Mouse (Mus musculus) layer of hippocampus, postnatal 10 days (tissue): ENCODE results near the gene Csad. TPM values are rescaled to one million over a fixed set of nuclear protein-coding genes. Genes with fewer than 3 reads are reported as not detected.

Experiments
- DNase-seq, 2 experiments: peaks; one replicate each; pipeline ENCODE4 v3.0.0; 2021; ENCODE audit warnings: low spot score in 2 of 2
- total RNA-seq, 2 experiments: library from RNA; stranded (reverse); gene quantifications; 2 replicates each; pipeline ENCODE4 v1.2.3; 2021

Csad gene
- total RNA-seq, 2 experiments from 2014 or later: 33.0 to 38.7 TPM

DNA sequence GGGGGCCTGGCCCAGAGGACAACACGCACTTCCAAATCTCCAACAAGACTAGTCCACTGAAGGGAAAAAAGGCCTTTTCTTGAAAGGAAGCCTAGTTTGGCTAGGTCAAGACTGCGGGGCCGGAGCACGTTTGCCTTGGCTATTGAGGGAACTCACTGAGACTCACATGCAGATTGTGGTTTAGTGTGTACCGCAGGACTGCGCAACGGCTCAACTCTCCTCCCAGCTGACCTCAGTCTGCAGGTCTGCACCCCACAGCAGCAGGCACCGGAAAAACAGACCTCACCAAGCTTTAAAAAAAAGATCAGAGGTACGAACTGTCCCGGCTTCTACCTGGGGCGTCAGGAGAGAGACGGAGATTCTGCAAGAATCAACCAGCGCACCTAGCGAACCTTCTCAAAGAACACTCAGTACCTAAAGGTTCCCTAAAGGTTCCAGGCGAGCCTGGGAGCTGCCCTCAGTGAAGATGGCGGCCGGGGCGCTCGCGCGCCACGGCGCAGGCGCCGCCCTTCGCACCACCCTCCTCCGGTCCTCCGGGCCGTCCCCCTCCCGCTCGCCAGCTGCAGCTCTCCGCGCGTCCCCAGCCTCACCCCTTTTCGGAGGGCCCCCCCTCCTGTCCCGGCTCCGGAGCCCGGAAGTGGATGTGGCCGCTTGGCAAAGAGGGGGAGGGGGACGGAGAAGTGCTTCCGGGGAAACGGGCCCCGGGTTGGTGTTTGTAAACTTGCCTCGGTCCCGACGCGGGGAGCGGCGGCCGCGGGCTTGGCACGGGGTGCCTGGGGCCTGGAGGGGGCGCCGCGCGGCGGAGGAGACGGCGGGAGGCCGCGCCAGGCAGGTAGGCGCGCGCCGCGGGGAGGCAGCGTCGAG lies 1.3 kb downstream of the Csad start, which contains the start of gene Zfp740:
Gene Zfp740, plus strand, starts transcription at position 279 of the 864 bp plus-strand sequence.
- peak; percentile 89 to 95 for DNase-seq

DNA sequence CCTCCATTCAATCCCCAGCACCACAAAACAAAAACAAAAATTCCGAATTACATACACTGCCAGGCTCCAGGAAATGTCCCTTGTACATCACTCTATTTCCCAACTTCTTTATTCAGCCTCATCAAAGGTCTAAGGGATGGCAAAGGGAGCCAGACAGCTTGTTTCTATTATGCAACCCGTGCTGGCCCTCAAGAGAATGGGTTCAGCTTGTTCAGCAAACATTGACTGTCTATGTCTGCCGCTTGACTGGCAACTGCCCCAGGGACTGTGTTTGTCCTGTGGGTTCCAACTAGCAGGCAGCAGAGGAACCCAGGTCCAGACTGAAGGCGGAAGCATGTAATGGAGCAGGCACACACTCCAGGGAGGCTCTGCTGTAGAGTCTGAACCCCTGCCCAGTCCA lies 5.7 kb downstream of the Csad start:
- no peak for DNase-seq

DNA sequence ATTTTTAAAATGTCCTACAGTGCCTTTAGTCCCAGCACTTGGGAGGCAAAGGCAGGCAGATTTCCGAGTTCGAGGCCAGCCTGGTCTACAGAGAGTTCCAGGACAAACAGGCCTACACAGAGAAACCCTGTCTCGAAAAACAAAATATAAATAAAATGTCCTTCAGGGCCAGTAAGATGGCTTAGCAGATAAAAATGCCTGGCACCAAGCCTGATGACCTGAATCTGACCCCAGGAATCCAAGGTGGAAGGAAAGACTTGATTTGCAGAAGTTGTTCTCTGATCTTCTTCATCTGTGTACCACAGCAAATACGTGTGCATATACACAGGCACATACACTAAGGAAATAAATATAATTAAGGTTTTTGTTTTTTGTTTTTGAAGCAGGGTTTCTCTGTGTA lies 9.2 kb downstream of the Csad start:
- DNase-seq: no peak

DNA sequence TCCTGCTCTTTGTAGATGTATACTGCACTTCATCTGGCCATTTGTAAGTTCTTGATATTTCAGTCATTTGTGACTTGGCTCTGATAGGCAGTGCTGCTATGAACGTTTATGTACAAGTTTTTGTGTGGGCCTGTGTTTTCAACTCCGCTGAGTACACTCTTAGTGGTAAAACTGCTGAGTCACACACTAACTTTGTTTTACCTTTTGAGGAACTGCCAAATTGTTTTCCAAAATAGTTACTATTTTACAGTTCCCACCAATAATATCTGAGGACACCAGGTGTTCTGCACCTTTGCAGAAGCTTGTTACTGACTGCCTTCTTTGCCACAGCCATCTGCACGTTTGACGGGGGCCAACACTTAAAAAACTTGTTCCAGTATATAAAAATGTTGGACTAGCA lies 10.1 kb downstream of the Csad start:
- no peak for DNase-seq

DNA sequence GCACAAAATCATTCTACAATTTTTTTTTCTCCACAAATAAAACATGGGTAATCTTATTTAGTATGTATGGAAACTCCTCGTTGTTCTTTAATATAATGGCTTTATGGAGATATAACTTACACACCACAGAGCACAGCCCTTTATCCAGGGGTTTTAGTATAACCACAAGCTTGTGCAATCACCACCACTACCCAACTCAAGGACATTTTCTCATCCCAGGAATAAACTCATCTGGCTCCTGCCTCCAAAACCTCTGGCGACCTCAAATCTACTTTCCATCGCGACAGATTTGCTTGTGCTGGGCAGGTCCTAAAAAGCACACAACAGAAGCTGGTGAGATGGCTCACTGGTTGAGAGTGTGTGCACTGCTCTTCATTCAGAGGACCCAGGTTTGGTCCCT lies 10.9 kb downstream of the Csad start:
- DNase-seq: no peak

DNA sequence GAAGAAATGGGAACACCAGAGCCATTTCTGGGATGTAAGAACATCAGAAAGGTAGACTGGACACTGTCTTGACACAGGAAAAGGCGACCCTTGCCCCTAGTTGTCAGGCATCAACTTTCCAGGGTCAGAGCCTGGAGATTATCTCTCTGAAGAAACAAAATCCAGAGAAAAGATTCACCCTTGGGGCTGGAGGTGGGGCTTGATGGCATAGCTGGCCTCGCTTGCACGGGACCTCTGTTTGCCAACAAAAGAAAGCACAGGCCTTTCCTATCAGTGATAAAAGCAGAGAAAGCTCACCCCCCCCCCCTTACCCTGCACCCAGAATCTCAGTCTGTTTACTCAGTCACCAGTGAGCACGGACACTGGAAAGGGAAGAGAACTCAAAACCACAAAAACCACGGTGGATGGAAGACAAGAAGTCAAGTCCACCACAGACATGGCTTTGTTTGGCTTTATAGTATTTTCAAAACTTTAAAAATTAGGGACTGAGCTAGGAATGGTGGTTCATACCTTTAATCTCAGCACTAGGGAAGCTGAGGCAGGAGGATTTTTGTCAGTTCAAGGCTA lies 11.6 kb downstream of the Csad start:
- DNase-seq: no peak

DNA sequence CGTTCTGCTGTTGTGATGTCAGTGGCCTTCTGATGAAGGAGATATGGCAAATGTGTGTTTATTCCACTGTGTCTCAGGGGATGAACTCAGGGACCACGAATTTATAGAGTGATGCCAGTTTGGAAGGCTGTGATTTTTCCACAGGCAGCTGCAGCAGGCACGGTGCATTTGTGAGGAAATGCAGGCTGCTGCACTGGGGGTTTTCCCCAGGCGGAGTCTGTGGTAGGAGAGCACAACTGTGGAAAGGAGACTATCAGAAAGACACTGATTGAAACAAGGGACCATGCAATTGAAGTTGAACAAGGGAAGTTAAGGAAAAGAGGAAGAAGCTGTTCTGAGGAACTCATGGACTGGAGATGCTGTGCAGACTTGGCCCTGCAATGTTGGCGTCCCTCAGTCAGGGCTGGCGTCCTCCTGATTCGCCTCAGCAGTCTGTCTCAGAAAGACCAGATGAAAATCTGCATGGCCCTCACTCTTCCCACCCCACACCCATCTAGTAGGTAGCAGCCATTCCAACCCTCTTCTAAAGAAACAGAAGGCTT lies 12.2 kb downstream of the Csad start:
- no peak for DNase-seq

DNA sequence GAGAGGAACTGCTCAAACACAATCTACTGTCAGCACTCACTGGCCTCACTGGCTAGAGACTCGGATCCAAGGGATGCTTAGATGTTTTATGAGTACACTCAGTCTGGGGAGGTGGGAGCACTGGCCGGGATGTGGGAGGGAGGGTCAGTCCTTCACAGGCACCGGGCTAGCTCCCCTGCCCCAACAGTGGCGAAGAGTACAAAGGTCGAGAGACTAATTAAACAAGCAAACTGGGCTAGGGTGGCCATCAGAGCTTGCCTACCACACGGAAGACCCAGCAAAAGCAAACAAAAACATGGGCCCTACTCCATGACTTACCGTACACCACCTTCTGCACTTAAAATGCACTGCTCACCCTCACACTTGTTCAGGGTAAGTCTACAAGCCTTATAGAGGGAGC lies 12.8 kb downstream of the Csad start:
- no peak for DNase-seq

DNA sequence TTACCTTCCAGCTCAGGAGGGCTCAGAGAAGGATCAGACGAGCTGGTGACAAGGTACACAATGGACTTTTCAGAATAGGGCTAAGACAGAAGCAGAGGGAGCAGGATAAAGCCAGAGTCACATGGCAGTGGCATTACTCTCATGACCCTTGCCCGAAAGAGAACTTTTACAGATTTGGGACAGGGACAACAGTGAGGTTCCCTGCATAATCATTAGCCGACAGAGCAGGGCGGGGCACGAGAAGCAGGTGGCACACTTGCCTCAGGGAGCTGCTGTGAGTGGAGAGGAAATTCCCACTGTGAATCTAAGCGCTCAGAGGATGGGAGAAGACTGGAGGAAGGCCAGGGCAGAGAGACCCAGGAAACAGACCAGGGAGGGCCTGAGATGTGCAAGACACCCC lies 15.6 kb downstream of the Csad start:
- no peak for DNase-seq

DNA sequence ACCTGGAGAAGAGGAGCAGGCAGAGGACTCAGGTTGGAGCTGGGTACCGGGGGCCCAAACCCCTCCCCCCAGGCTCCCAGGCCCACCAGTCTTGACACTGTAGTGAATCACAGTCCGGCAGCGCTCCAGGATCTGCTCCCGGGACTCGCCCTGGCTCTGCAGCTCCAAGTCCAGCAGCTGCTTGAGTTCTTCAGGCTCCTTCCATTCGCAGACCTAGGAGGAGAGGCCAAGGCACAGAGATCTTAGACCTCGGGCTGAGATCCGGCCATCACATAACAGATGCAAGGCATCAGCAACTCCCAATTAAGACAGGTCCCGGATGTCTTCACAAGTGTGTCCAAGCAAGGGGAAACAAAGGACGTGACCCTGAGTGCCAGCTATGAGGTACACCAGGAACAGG lies 16.4 kb downstream of the Csad start:
- DNase-seq: no peak

DNA sequence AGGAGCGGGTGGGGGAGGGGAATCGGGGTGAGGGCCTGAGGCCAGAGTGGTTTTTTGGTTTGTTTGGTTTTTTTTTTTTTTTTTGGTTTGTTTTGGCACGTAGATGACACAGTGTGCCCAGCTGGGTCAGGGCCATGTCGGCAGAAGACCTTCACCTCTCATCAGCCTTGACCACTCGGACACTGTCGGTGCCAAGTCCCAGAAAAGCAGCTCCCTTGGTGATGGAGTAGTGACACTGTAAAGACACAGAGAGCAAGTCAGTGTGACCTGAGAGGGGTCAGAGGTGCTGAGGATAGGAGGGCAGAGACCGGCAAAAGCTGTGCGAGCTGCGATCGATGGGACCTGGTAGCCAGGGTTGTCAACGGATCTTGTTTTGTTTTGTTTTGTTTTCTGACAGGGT lies 18.3 kb downstream of the Csad start:
- no peak for DNase-seq

DNA sequence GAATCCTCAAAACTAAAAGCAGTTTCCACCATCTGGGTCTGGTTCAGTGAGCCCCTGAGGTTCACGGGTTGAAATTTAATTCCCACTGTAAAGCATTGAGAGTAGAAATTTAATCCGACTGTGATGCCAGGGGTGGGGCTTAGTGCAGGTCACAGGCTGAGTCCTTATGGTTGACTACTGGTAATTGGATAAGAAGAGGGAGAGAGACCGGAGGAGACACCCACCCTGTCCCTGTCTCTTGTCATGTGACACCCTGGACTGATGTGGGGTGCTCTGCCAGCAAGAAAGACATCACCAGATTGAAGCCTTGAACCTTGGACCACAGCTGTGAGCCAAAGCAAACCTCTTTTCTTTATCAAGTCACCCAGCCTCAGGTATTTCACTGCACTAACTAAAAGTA lies 21.4 kb downstream of the Csad start:
- DNase-seq: no peak

DNA sequence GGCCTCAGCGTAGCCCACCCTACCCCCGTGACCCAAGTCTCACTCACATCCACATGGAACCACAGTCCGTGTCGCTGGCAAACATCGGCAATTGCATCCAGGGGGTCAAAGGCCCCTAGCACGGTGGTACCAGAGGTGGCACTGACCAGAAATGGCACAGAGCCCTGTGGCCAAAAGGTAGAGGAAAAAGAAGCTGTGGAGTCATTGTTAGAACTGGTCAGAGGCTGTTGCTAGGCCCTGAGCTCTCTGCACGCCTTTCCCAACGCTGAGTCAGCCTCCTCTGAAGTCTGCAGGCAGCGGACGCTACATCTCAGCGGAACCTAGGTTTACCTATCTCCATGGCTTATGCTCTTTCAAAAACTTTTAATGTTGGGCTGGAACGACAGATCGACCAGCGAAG lies 24.6 kb downstream of the Csad start:
- DNase-seq: no peak

DNA sequence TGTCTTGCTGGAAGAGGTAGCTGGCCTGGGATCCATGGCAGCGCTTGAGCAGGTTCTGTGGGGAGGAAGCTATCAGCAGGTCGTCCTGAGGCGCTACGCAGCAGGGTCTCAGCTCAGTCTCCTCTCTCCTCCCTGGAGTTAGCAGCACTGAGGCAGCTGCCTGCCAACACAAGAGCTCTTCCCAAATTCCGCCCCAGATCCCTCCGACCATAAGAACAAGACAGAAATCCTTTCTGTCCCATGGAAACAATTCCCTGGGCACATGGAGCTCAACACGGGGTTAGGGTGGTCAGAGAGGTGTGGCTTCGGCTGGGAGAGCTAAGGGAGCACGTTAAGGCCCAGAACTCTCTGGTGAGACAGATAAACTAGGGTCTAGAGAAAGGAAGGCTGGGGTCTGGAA lies 25.4 kb downstream of the Csad start:
- no peak for DNase-seq

DNA sequence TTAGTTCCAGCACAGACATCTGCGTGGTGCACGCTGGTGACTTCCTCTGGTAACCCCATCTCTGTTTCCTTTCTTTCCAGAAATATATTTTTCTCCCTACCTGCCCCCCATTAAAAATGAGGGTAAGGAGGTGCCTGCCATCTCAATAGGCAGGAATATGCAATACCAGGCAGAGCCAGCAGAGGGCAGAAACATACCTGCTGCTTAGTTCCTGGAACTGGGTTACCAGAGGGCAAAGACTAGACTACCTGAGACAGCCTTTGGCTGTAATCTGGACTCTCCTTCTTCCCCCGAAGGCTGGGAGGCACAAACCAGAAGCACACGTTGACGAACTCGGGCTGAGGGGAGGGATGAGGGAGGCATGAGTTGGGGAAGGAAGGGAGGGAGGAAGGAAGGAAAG lies 26.2 kb downstream of the Csad start:
- peak; percentile 83 for DNase-seq

DNA sequence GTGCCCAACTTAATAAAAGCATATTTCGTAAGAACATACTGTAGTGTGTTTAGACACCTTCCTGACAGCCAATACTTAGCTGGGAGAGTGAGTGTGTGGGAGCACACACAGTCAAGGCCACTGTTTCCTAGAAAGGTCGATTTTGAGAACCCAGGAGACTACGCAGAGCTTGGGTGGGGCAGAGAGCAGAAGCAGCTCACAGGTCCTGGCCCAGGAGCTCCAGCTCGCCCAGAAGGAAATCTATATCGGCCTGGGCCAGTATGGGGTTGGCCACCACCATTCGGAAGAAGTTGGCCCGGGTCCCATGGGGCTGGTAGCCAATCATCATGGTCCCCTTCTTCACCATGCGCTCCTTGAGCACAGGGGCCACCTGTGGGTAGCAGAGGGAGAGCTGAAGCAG lies 27.1 kb downstream of the Csad start:
- no peak for DNase-seq

DNA sequence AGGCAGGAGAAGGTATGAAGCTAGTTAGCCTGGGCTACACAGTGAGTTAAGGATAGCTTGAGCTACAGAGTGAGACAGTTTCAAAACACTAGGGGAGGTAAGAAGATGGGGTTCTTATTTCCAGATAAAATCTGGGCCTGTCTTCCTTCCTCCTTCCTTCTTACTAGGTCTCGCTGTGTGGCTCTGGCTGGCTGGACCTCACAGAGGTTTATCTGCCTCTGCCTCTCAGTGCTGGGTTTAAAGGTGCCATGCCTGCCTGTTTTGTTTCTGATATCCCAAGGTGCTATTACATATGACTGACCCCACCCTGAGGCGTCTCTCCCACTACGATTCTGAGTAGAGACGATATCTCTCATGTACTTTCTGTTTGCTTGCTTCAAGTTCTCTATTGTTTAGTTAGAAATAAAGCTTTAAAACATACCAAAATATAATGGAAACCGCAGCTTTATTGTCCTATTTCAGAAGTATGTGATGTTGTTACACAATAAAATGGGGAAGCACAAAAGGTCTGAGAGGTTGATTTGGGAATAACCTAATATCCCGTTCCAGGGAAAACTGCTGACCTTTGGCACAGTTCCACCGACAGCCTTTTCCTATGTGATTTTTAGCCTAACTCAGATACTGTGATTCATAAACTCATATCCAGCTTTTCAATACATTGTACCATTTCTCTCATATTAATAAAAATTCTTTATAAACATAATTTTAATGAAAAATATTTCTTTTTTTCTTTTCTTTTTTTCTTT lies 27.8 kb downstream of the Csad start:
- DNase-seq: no peak

DNA sequence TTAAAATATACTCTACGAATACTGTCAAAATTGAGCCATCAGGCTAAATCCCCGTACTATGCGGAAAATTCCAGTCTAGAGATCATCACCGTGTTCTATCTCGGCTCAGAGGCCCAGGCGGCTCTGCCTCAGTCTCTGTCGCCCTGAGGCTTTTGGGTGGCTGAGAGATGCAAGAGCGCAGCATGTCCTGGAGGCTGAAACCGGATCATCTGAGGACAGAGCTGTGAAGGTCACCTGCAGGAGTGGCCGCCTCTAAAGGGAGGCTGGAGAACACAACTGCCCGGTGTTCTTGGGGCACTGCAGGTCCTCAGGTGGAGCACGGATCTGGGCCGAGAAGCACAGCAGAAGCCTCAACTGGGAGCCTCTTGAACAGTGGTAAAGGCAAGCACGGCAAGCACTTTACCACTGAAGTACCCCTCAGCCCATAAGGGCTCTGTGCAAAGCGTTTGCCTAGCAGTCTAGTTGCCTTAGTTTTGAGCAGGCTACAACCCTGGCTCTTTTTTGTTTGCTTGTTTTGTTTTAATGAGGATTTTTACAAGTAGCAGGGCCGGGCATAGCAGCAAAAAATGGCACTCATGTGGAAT lies 28.7 kb downstream of the Csad start:
- DNase-seq: no peak

DNA sequence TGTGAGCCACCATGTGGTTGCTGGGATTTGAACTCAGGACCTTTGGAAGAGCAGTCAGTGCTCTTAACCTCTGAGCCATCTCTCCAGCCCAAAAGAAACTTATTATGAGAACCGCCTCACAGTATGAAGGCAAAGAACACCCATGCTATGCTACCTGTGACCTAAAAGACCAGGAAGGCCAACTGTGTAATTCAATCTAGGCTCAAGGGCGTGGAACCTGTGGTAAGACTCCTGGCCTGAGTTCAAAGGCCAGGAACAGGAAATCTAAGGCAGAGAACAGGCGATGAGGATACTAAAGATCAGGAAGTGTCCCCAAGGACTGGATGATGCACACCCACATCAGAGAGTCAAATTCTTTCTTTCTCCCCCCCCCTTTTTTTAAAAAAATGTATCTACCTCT lies 30.9 kb downstream of the Csad start:
- no peak for DNase-seq

DNA sequence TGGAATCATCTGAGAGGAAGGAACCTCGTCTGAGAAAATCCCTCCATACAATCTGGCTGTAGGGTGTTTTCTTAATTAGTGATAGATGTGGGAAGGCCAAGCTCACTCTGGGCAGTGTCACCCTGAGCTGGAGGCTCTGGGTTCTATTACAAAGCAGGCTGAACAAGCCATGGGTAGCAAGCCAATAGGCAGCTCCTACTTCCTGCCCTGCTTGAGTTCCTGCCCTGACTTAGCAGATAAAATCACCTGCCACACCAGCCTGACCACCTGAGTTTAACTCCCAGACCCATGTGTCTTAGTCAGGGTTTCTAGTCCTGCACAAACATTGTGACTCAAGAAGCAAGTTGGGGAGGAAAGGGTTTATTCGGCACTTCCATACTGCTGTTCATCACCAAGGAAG lies 35.5 kb downstream of the Csad start:
- no peak for DNase-seq

DNA sequence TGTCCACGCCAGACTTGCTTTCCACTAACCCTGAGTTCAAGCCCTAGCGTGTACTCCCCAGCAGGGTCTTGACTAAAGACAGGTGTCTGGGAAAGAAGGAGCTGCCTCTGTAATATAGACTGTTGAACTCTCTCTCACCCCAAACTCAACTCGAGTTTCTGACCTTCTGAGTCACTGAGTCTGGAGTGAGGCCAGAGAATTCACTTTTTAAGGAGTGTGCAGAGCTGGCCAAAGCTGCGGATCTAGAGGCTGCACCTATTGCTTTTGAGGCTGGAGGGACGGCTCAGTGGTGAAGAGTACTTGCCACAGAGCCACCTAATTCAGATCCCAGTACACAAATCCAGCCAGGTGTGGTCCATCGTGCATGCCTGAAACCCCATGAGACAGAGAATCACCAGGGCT lies 36.9 kb downstream of the Csad start:
- DNase-seq: no peak
